Mouse (Mus musculus) forebrain, embryonic 16.5 days (tissue): ENCODE data around the gene Tsc22d1. TPM values are rescaled to one million over a fixed set of nuclear protein-coding genes. Genes with fewer than 3 reads are reported as not detected.

Source experiments
- ATAC-seq: fragments of 200-750 bp; cut with Nextera tagmentation; 2 replicates; pipeline ENCODE4 v1.8.0; 2017; ENCODE audit warnings: mild to moderate bottlenecking, moderate library complexity
- H3K27ac ChIP-seq: fragments of 300-500 bp; sonication (generic); 2 replicates; pipeline ENCODE4 v1.5.1; 2014; ENCODE audit warnings: low read length, control low read depth
- H3K27me3 ChIP-seq: fragments of 300-500 bp; sonication (generic); replicated peaks from 2 replicates; pipeline ENCODE4 v1.6.1; 2014; ENCODE audit warnings: low read length; ENCODE audit not compliant: control insufficient read depth, insufficient read depth
- H3K36me3 ChIP-seq: fragments of 300-500 bp; sonication (generic); 2 replicates; pipeline ENCODE4 v1.6.1; 2014; ENCODE audit not compliant: control insufficient read depth, insufficient read depth
- H3K4me1 ChIP-seq: fragments of 300-500 bp; sonication (generic); replicated peaks from 2 replicates; pipeline ENCODE4 v1.6.1; 2014; ENCODE audit warnings: low read length; ENCODE audit not compliant: control insufficient read depth, insufficient read depth
- H3K4me2 ChIP-seq: fragments of 300-500 bp; sonication (generic); 2 replicates; pipeline ENCODE4 v1.6.1; 2014; ENCODE audit warnings: mild to moderate bottlenecking, low read length, control low read depth
- H3K4me3 ChIP-seq: fragments of 300-500 bp; sonication (generic); replicated peaks from 2 replicates; pipeline ENCODE4 v1.5.1; 2014; ENCODE audit warnings: mild to moderate bottlenecking, low read length, control low read depth
- H3K9ac ChIP-seq: fragments of 300-500 bp; sonication (generic); replicated peaks from 2 replicates; pipeline ENCODE4 v1.6.1; 2014; ENCODE audit warnings: low read depth, low read length, control low read depth
- H3K9me3 ChIP-seq: fragments of 300-500 bp; sonication (generic); 2 replicates; pipeline ENCODE4 v1.6.1; 2016; ENCODE audit warnings: low read length; ENCODE audit not compliant: control insufficient read depth
- WGBS: fragments of 180-500 bp; shearing (Covaris S2); extraction: QIAGEN DNeasy Blood & Tissue Kit; methylation state at CpG from one replicate; pipeline ENCODE4 v1.1.7; 2014; 5-methylcytosine and 5-hydroxymethylcytosine counted together
- polyA plus RNA-seq: library from polyadenylated mRNA; unstranded; fragments of >200 nt; fragmentation: Nextera tagmentation; extraction: Ambion mirVana; gene quantifications from 2 replicates; pipeline ENCODE4 v1.2.1, GENCODE M21; 2015

The Tsc22d1 gene
- polyA plus RNA-seq, 1 experiment from 2014 or later = 749 TPM

GRCm38 (mm10) chr14:76528641-76529040 lies 113.9 kb downstream of the Tsc22d1 start:
- Histone ChIP-seq H3K27ac (no peak overlapping the region), H3K4me3 (no peak overlapping the region), H3K4me2 (no peak overlapping the region), H3K4me1 (peaks cover 11% of the 10 kb centered on the region), H3K27me3 (no peaks in the 10 kb centered on the region), H3K36me3 (no peaks in the 10 kb centered on the region), H3K9me3 (no peaks in the 10 kb centered on the region), H3K9ac (no peak overlapping the region)
- no peak for ATAC-seq
- WGBS = 37% methylated on average over 5 of the region's 5 CpGs

- ATAC-seq = no peak
- Histone ChIP-seq H3K27ac (no peak overlapping the region), H3K4me1 (peaks cover 12% of the 10 kb centered on the region), H3K4me2 (no peak overlapping the region), H3K4me3 (no peak overlapping the region), H3K27me3 (no peaks in the 10 kb centered on the region), H3K9ac (no peak overlapping the region), H3K9me3 (no peaks in the 10 kb centered on the region), H3K36me3 (no peaks in the 10 kb centered on the region)
- WGBS = 91% methylated on average over 7 of the region's 7 CpGs
Observed at GRCm38 (mm10) chr14:76531027-76531660, 116.4 kb downstream of the Tsc22d1 start.

GRCm38 (mm10) chr14:76532257-76533169 lies 117.8 kb downstream of the Tsc22d1 start:
- no peaks in the 10 kb centered on the region for H3K36me3 ChIP-seq
- H3K27ac ChIP-seq = no peak overlapping the region
- H3K4me3 ChIP-seq = peak overlapping the region; percentile 21
- H3K27me3 ChIP-seq = no peaks in the 10 kb centered on the region
- peak overlapping the region; percentile 33; the same call in 1 of the 2 replicates for H3K9ac ChIP-seq
- no peaks in the 10 kb centered on the region for H3K9me3 ChIP-seq
- H3K4me1 ChIP-seq = peaks cover 12% of the 10 kb centered on the region
- 53% methylated on average over 20 of the region's 20 CpGs for WGBS
- ATAC-seq = peak; percentile 84
- peak overlapping the region; percentile 48 for H3K4me2 ChIP-seq

GRCm38 (mm10) chr14:76533170-76533815 lies 118.5 kb downstream of the Tsc22d1 start:
- no peak overlapping the region for H3K27ac ChIP-seq

GRCm38 (mm10) chr14:76535096-76535495 lies 120.3 kb downstream of the Tsc22d1 start:
- Histone ChIP-seq H3K9me3 (no peaks in the 10 kb centered on the region), H3K4me3 (no peak overlapping the region), H3K27ac (no peak overlapping the region), H3K9ac (no peak overlapping the region), H3K4me2 (no peak overlapping the region), H3K36me3 (no peaks in the 10 kb centered on the region), H3K4me1 (peaks cover 12% of the 10 kb centered on the region), H3K27me3 (no peaks in the 10 kb centered on the region)
- 100% methylated on average over 1 of the region's 1 CpGs for WGBS
- ATAC-seq = no peak

More at GRCm38 (mm10) chr14:76533170-76533815, 118.5 kb downstream of the Tsc22d1 start:
- peak overlapping the region; percentile 21 for H3K4me3 ChIP-seq
- H3K27me3 ChIP-seq = no peaks in the 10 kb centered on the region
- no peaks in the 10 kb centered on the region for H3K9me3 ChIP-seq
- peaks cover 12% of the 10 kb centered on the region for H3K4me1 ChIP-seq
- 25% methylated on average over 10 of the region's 10 CpGs for WGBS
- H3K36me3 ChIP-seq = no peaks in the 10 kb centered on the region
- H3K9ac ChIP-seq = peak overlapping the region; percentile 33; the same call in 1 of the 2 replicates
- ATAC-seq = peak; percentile 53
- peak overlapping the region; percentile 48 for H3K4me2 ChIP-seq

- Histone ChIP-seq H3K4me1 (peaks cover 12% of the 10 kb centered on the region), H3K27me3 (no peaks in the 10 kb centered on the region), H3K4me3 (no peak overlapping the region), H3K4me2 (no peak overlapping the region), H3K9me3 (no peaks in the 10 kb centered on the region), H3K9ac (no peak overlapping the region), H3K27ac (no peak overlapping the region), H3K36me3 (no peaks in the 10 kb centered on the region)
- ATAC-seq = no peak
- 28% methylated on average over 6 of the region's 6 CpGs for WGBS
Observed at GRCm38 (mm10) chr14:76536921-76537320, 122.2 kb downstream of the Tsc22d1 start.

GRCm38 (mm10) chr14:76540005-76540670 lies 125.4 kb downstream of the Tsc22d1 start:
- Histone ChIP-seq H3K4me2 (no peak overlapping the region), H3K27ac (no peak overlapping the region), H3K4me3 (no peak overlapping the region), H3K36me3 (no peaks in the 10 kb centered on the region), H3K9me3 (no peaks in the 10 kb centered on the region), H3K9ac (no peak overlapping the region), H3K4me1 (no peaks in the 10 kb centered on the region; the same call in 1 of the 2 replicates), H3K27me3 (no peaks in the 10 kb centered on the region)
- WGBS = 94% methylated on average over 5 of the region's 5 CpGs
- no peak for ATAC-seq

GRCm38 (mm10) chr14:76541341-76541740 lies 126.6 kb downstream of the Tsc22d1 start:
- Histone ChIP-seq H3K27ac (no peak overlapping the region), H3K27me3 (no peaks in the 10 kb centered on the region), H3K4me3 (no peak overlapping the region), H3K36me3 (no peaks in the 10 kb centered on the region), H3K4me1 (no peaks in the 10 kb centered on the region; the same call in 1 of the 2 replicates), H3K9me3 (no peaks in the 10 kb centered on the region), H3K4me2 (no peak overlapping the region), H3K9ac (no peak overlapping the region)
- 81% methylated on average over 2 of the region's 2 CpGs for WGBS
- ATAC-seq = no peak
